Mouse (Mus musculus) MEL (cell line): ENCODE data around the gene Mbnl1. TPM values are rescaled to one million over a fixed set of nuclear protein-coding genes. Genes with fewer than 3 reads are reported as not detected.

Experiments
- DNase-seq: peaks from one replicate; pipeline ENCODE4 v3.0.0; 2011; ENCODE audit warnings: low read depth, low spot score
- H3K27ac ChIP-seq: 2 replicates; pipeline ENCODE4 v1.5.1; 2012; ENCODE audit warnings: low read depth, mild to moderate bottlenecking, control low read depth, low read length, moderate library complexity; ENCODE audit not compliant: control insufficient read depth
- H3K27me3 ChIP-seq, 2 experiments: fragments of 150-350 bp in 1 of 2; sonication (generic) in 1 of 2; 2 replicates each; pipeline ENCODE4 v1.6.1; 2012; ENCODE audit warnings: low read length in 2 of 2, mild to moderate bottlenecking in 2 of 2, improper control_type of control experiment in 1 of 2, moderate library complexity in 1 of 2; ENCODE audit not compliant: insufficient read depth in 2 of 2, control insufficient read depth in 1 of 2
- H3K36me3 ChIP-seq, 2 experiments: 2 replicates each; pipeline ENCODE4 v1.6.1; 2012 to 2014; ENCODE audit warnings: low read length in 2 of 2, improper control_type of control experiment in 1 of 2, inconsistent platforms in 1 of 2, mild to moderate bottlenecking in 1 of 2; ENCODE audit not compliant: insufficient read depth in 2 of 2, control insufficient read depth in 1 of 2
- H3K4me1 ChIP-seq, 2 experiments: fragments of 150-350 bp in 1 of 2; sonication (generic) in 1 of 2; 2 replicates each; pipeline ENCODE4 v1.6.1; 2012; ENCODE audit warnings: low read length in 2 of 2, improper control_type of control experiment in 1 of 2, mild to moderate bottlenecking in 1 of 2; ENCODE audit not compliant: insufficient read depth in 2 of 2, control insufficient read depth in 1 of 2
- H3K4me3 ChIP-seq, 2 experiments: fragments of 150-350 bp in 1 of 2; sonication (generic) in 1 of 2; 2 replicates each; pipeline ENCODE4 v1.5.1; 2012; ENCODE audit warnings: low read depth in 2 of 2, low read length in 2 of 2, mild to moderate bottlenecking in 2 of 2, moderate library complexity in 2 of 2, control low read depth in 1 of 2, improper control_type of control experiment in 1 of 2; ENCODE audit not compliant: control insufficient read depth in 1 of 2, insufficient read depth in 1 of 2
- H3K79me2 ChIP-seq: 2 replicates; pipeline ENCODE4 v1.6.1; 2012; ENCODE audit warnings: mild to moderate bottlenecking, low read length, moderate library complexity; ENCODE audit not compliant: control insufficient read depth, poor library complexity, insufficient read depth
- H3K9ac ChIP-seq: 2 replicates; pipeline ENCODE4 v1.6.1; 2012; ENCODE audit warnings: low read depth, mild to moderate bottlenecking, control low read depth, low read length, moderate library complexity; ENCODE audit not compliant: control insufficient read depth, poor library complexity, severe bottlenecking
- H3K9me3 ChIP-seq: fragments of 150-350 bp; sonication (generic); replicated peaks from 2 replicates; pipeline ENCODE4 v1.6.1; 2012; ENCODE audit warnings: mild to moderate bottlenecking, low read length, improper control_type of control experiment, moderate library complexity; ENCODE audit not compliant: insufficient read depth
- BHLHE40 ChIP-seq: IDR thresholded peaks from 2 replicates; pipeline ENCODE4 v1.6.1; 2012; ENCODE audit warnings: low read depth, mild to moderate bottlenecking, inconsistent platforms, low read length, improper control_type of control experiment, borderline replicate concordance
- ELF1 ChIP-seq: IDR thresholded peaks from 2 replicates; pipeline ENCODE4 v1.6.1; 2014; ENCODE audit warnings: low read depth, mild to moderate bottlenecking, inconsistent platforms, low read length, improper control_type of control experiment, moderate library complexity
- EP300 ChIP-seq, 2 experiments: IDR thresholded peaks; 2 replicates each; pipeline ENCODE4 v1.6.1; 2011; ENCODE audit warnings: improper control_type of control experiment in 2 of 2, low read length in 2 of 2, low read depth in 1 of 2, mild to moderate bottlenecking in 1 of 2
- ETS1 ChIP-seq: IDR thresholded peaks from 2 replicates; pipeline ENCODE4 v1.6.1; 2012; ENCODE audit warnings: low read depth, mild to moderate bottlenecking, inconsistent platforms, low read length, improper control_type of control experiment, moderate library complexity
- GATA1 ChIP-seq: IDR thresholded peaks from 2 replicates; pipeline ENCODE4 v1.6.1; 2011; ENCODE audit warnings: low read depth, low read length, improper control_type of control experiment
- HCFC1 ChIP-seq: IDR thresholded peaks from 2 replicates; pipeline ENCODE4 v1.6.1; 2012; ENCODE audit warnings: low read depth, mild to moderate bottlenecking, inconsistent platforms, low read length, improper control_type of control experiment, moderate library complexity
- JUND ChIP-seq: IDR thresholded peaks from 2 replicates; pipeline ENCODE4 v1.6.1; 2011; ENCODE audit warnings: low read depth, mild to moderate bottlenecking, improper control_type of control experiment, low read length
- MAX ChIP-seq: IDR thresholded peaks from 2 replicates; pipeline ENCODE4 v1.6.1; 2011; ENCODE audit warnings: low read length, improper control_type of control experiment
- MAZ ChIP-seq: IDR thresholded peaks from 2 replicates; pipeline ENCODE4 v1.6.1; 2012; ENCODE audit warnings: low read depth, mild to moderate bottlenecking, inconsistent platforms, low read length, improper control_type of control experiment
- MXI1 ChIP-seq: IDR thresholded peaks from 2 replicates; pipeline ENCODE4 v1.6.1; 2011; ENCODE audit warnings: mild to moderate bottlenecking, low read depth, low read length, improper control_type of control experiment
- MYC ChIP-seq: IDR thresholded peaks from 2 replicates; pipeline ENCODE4 v1.6.1; 2011; ENCODE audit warnings: low read depth, mild to moderate bottlenecking, low read length, improper control_type of control experiment, moderate library complexity
- NELFE ChIP-seq: IDR thresholded peaks from 2 replicates; pipeline ENCODE4 v1.6.1; 2011; ENCODE audit warnings: low read depth, low read length, improper control_type of control experiment
- POLR2A ChIP-seq, 2 experiments: IDR thresholded peaks; 2 replicates each; pipeline ENCODE4 v1.6.1; 2011 to 2012; ENCODE audit warnings: low read length in 2 of 2, mild to moderate bottlenecking in 2 of 2, control low read depth in 1 of 2, improper control_type of control experiment in 1 of 2, low read depth in 1 of 2, moderate library complexity in 1 of 2; ENCODE audit not compliant: control insufficient read depth in 1 of 2, insufficient read depth in 1 of 2, poor library complexity in 1 of 2
- POLR2AphosphoS5 ChIP-seq: IDR thresholded peaks from 2 replicates; pipeline ENCODE4 v1.6.1; 2012; ENCODE audit warnings: low read depth, borderline replicate concordance, mild to moderate bottlenecking, inconsistent platforms, low read length, moderate library complexity, mixed read lengths
- RAD21 ChIP-seq: IDR thresholded peaks from 2 replicates; pipeline ENCODE4 v1.6.1; 2011; ENCODE audit warnings: mild to moderate bottlenecking, low read depth, low read length, improper control_type of control experiment
- RCOR1 ChIP-seq: IDR thresholded peaks from 2 replicates; pipeline ENCODE4 v1.6.1; 2012; ENCODE audit warnings: low read depth, mild to moderate bottlenecking, inconsistent platforms, low read length, improper control_type of control experiment
- SIN3A ChIP-seq: IDR thresholded peaks from 2 replicates; pipeline ENCODE4 v1.6.1; 2012; ENCODE audit warnings: low read length, improper control_type of control experiment, inconsistent platforms
- SMC3 ChIP-seq: IDR thresholded peaks from 2 replicates; pipeline ENCODE4 v1.6.1; 2011; ENCODE audit warnings: low read depth, low read length, improper control_type of control experiment
- TAL1 ChIP-seq: IDR thresholded peaks from 2 replicates; pipeline ENCODE4 v1.6.1; 2012; ENCODE audit warnings: mild to moderate bottlenecking, inconsistent platforms, low read length, moderate library complexity, mixed read lengths
- TCF12 ChIP-seq: IDR thresholded peaks from 2 replicates; pipeline ENCODE4 v1.6.1; 2014; ENCODE audit warnings: low read depth, mild to moderate bottlenecking, inconsistent platforms, low read length, improper control_type of control experiment, moderate library complexity
- UBTF ChIP-seq: IDR thresholded peaks from 2 replicates; pipeline ENCODE4 v1.6.1; 2012; ENCODE audit warnings: low read depth, mild to moderate bottlenecking, inconsistent platforms, low read length, improper control_type of control experiment, moderate library complexity, borderline replicate concordance; ENCODE audit not compliant: insufficient read depth
- ZC3H11A ChIP-seq: IDR thresholded peaks from 2 replicates; pipeline ENCODE4 v1.6.1; 2012; ENCODE audit warnings: low read depth, mild to moderate bottlenecking, inconsistent platforms, low read length, improper control_type of control experiment
- ZMIZ1 ChIP-seq: IDR thresholded peaks from 2 replicates; pipeline ENCODE4 v1.6.1; 2012; ENCODE audit warnings: low read depth, mild to moderate bottlenecking, inconsistent platforms, low read length, improper control_type of control experiment, moderate library complexity
- polyA plus RNA-seq, 2 experiments: library from polyadenylated mRNA; stranded (reverse) in 1 of 2; unstranded in 1 of 2; fragments of >175 nt in 1 of 2; fragments of >200 nt in 1 of 2; gene quantifications; 2 replicates each; pipeline versions ENCODE4 v1.2.1 to v1.2.4; 2012; ENCODE audit warnings: low replicate concordance in 2 of 2, low read depth in 1 of 2; ENCODE audit not compliant: insufficient read length in 2 of 2, insufficient read depth in 1 of 2, missing spikeins in 1 of 2
- total RNA-seq: library from RNA; depleted of rRNA; stranded (reverse); fragments of 300-350 nt; gene quantifications from 2 replicates; pipeline ENCODE4 v1.2.3, GENCODE M21; 2012

Gene Mbnl1
- total and polyA plus RNA-seq, 3 experiments = 250 to 371 (median 341) TPM

- H3K4me3 ChIP-seq = no peak overlapping the region
- H3K27me3 ChIP-seq = no peaks in the 10 kb centered on the region
- no peaks in the 10 kb centered on the region for H3K9me3 ChIP-seq
- H3K79me2 ChIP-seq = peaks cover 16% of the 10 kb centered on the region
- no peak overlapping the region for H3K9ac ChIP-seq
- no peak overlapping the region for H3K27ac ChIP-seq
- peaks cover 9 to 11% of the 10 kb centered on the region in 2 experiments; a peak in 3 of 4 replicates for H3K4me1 ChIP-seq
- DNase-seq = no peak
- peaks cover 3 to 27% of the 10 kb centered on the region in 2 experiments for H3K36me3 ChIP-seq
- no peak for TF ChIP-seq SMC3
- no peak for TF ChIP-seq POLR2AphosphoS5
- no peak for TF ChIP-seq JUND
- TF ChIP-seq ZMIZ1 = no peak
- TF ChIP-seq HCFC1 = no peak
- no peak for TF ChIP-seq ZC3H11A
- TF ChIP-seq RCOR1 = no peak
- no peak for TF ChIP-seq RAD21
- no peak for TF ChIP-seq ELF1
- no peak for TF ChIP-seq MAZ
Observed at GRCm38 (mm10) chr3:60541121-60541520, 68.5 kb downstream of the Mbnl1 start.

DNA sequence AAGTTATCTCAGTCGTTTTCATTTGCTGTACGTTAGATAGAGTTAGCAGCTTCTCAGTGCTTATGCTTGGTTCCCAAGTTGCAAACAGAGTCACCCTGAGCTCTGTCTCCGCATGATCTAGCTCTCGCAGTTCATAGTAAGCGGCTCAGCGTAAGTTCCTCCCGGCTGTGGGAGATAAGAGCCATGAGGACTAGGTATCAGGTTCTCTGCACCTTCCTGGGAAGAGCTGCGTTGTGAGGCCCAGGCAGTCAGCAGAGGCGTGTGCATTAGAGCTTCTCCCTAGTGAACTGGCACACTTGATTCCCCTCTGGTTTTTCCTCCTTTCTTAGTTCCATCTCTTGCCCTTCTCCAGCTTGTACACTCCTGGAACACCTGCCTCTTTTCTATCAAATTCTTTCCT, 73.6 kb downstream of the Mbnl1 start:
- Histone ChIP-seq H3K4me1 (peaks cover 4 to 8% of the 10 kb centered on the region in 2 experiments), H3K27me3 (no peaks in the 10 kb centered on the region), H3K9me3 (no peaks in the 10 kb centered on the region), H3K4me3 (no peak overlapping the region), H3K9ac (no peak overlapping the region), H3K79me2 (peaks cover 24% of the 10 kb centered on the region), H3K36me3 (peaks cover 6 to 15% of the 10 kb centered on the region in 2 experiments), H3K27ac (no peak overlapping the region)
- peak; percentile 79 for DNase-seq
- TF ChIP-seq UBTF = no peak
- TF ChIP-seq SIN3A = peak; percentile 53; the same call in 1 of the 2 replicates
- TF ChIP-seq TCF12 = 0 out of 2 replicates have a peak, but pooled peaks have one; percentile 30
- peak; percentile 43; the same call in 1 of the 2 replicates for TF ChIP-seq ETS1
- peak; percentile 61 for TF ChIP-seq TAL1
- no peak for TF ChIP-seq POLR2A (IDR thresholded peaks at IDR 0.05; ENCODE audit: control insufficient read depth in 1 of 2, insufficient read depth in 1 of 2, low read depth in 1 of 2, low read length in 2 of 2, poor library complexity in 1 of 2)
- TF ChIP-seq MAX = peak; percentile 59
- TF ChIP-seq MYC = 0 out of 2 replicates have a peak, but pooled peaks have one; percentile 69
- no peak for TF ChIP-seq SMC3
- TF ChIP-seq MXI1 = peak; percentile 76; the same call in 1 of the 2 replicates
- TF ChIP-seq GATA1 = peak; percentile 78
- no peak for TF ChIP-seq BHLHE40
- TF ChIP-seq NELFE = no peak
- peak; percentile 52 to 61 for TF ChIP-seq EP300 (IDR thresholded peaks at IDR 0.05; ENCODE audit: low read depth in 1 of 2, low read length in 2 of 2)
